In the genomic region with DNA sequence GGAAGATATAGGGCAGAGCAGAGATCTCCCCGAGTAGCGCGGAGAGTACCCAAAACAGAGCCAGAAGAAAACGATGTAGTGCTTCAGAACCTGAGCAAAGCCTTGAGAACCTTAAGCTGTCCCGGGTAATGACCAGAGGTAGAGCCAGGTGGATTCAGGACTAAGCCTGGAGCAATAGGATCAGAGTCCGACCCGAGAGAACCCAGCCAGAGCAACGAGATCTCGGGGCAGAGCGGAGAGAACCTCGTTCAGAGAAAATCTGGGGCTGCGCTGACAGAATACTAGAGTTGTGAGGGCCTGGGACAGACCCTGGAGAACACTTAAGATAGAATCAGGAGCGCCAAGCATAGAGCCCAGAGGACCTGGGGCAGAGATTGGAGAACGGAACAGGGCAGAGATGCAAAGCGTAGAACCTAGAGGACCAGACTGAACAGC, we compare ENCODE assay signal across 8 mouse cellular contexts. TPM values are rescaled to one million over a fixed set of nuclear protein-coding genes. Genes with fewer than 3 reads are reported as not detected.
DNase-seq lines count a peak whose midpoint lies in the region; ATAC-seq lines count a peak whose summit lies in the region.

No protein-coding gene starts in this region.

- H3K4me2 ChIP-seq in kidney, embryonic 16.5 days (replicated peaks; ENCODE audit: low read depth, low read length): peak overlapping the region; percentile 92
- H3K4me2 ChIP-seq in embryonic facial prominence, embryonic 12.5 days (replicated peaks): peak overlapping the region; percentile 84
- peak overlapping the region; percentile 73 for H3K4me2 ChIP-seq in heart, embryonic 16.5 days (ENCODE audit: low read depth, low read length)
- peak overlapping the region; percentile 95 for H3K4me2 ChIP-seq in limb, embryonic 15.5 days

- no peak overlapping the region for H3K27ac ChIP-seq in kidney, embryonic 16.5 days (ENCODE audit: low read length)
- H3K27ac ChIP-seq in embryonic facial prominence, embryonic 12.5 days: no peak overlapping the region
- no peak overlapping the region; the same call in 1 of the 2 replicates for H3K27ac ChIP-seq in heart, embryonic 16.5 days (ENCODE audit: low read length)
- H3K27ac ChIP-seq in limb, embryonic 15.5 days: no peak overlapping the region; the same call in 1 of the 2 replicates

- peak overlapping the region; percentile 63 for H3K4me3 ChIP-seq in kidney, embryonic 16.5 days (ENCODE audit: low read length)
- peak overlapping the region; percentile 62 for H3K4me3 ChIP-seq in embryonic facial prominence, embryonic 12.5 days
- H3K4me3 ChIP-seq in heart, embryonic 16.5 days (ENCODE audit: low read length): peak overlapping the region; percentile 62
- peak overlapping the region; percentile 74 for H3K4me3 ChIP-seq in limb, embryonic 15.5 days

- 0 out of 2 replicates have a peak, but pooled peaks have one; percentile 1 for ATAC-seq in kidney, embryonic 16.5 days (ENCODE audit: low FRiP score, low TSS enrichment)
- no peak for ATAC-seq in embryonic facial prominence, embryonic 12.5 days (ENCODE audit: insufficient number of reproducible peaks, insufficient read depth, low FRiP score, low TSS enrichment)
- ATAC-seq in heart, embryonic 16.5 days (replicated peaks; ENCODE audit: extremely low read depth, insufficient read depth, low FRiP score): no peak
- 0 out of 2 replicates have a peak, but pooled peaks have one; percentile 8 for ATAC-seq in limb, embryonic 15.5 days (ENCODE audit: insufficient number of reproducible peaks, low FRiP score, low TSS enrichment, low read depth)
- no peak for ATAC-seq in granulocyte monocyte progenitor cell, adult 5-6 weeks (replicated peaks; ENCODE audit: poor library complexity, severe bottlenecking)

- H3K9me3 ChIP-seq in kidney, embryonic 16.5 days (ENCODE audit: low read length): no peaks in the 10 kb centered on the region
- no peaks in the 10 kb centered on the region for H3K9me3 ChIP-seq in embryonic facial prominence, embryonic 12.5 days
- H3K9me3 ChIP-seq in heart, embryonic 16.5 days (replicated peaks; ENCODE audit: control insufficient read depth, low read length): peaks cover 2% of the 10 kb centered on the region; the same call in 1 of the 2 replicates
- H3K9me3 ChIP-seq in limb, embryonic 15.5 days: no peaks in the 10 kb centered on the region

- 3% methylated on average over 15 of the region's 15 CpGs for WGBS in kidney, embryonic 16.5 days
- 3% methylated on average over 15 of the region's 15 CpGs for WGBS in embryonic facial prominence, embryonic 12.5 days
- WGBS in heart, embryonic 16.5 days: 2% methylated on average over 15 of the region's 15 CpGs
- WGBS in limb, embryonic 15.5 days: 3% methylated on average over 15 of the region's 15 CpGs

- peak overlapping the region; percentile 68 for H3K9ac ChIP-seq in kidney, embryonic 16.5 days (replicated peaks; ENCODE audit: low read length)
- peak overlapping the region; percentile 78 for H3K9ac ChIP-seq in embryonic facial prominence, embryonic 12.5 days
- peak overlapping the region; percentile 71 for H3K9ac ChIP-seq in heart, embryonic 16.5 days (ENCODE audit: low read length)
- H3K9ac ChIP-seq in limb, embryonic 15.5 days: peak overlapping the region; percentile 54; the same call in 1 of the 2 replicates

- peaks cover 24% of the 10 kb centered on the region for H3K4me1 ChIP-seq in kidney, embryonic 16.5 days (ENCODE audit: insufficient read depth, low read length)
- H3K4me1 ChIP-seq in embryonic facial prominence, embryonic 12.5 days: peaks cover 26% of the 10 kb centered on the region; the same call in 1 of the 2 replicates
- H3K4me1 ChIP-seq in heart, embryonic 16.5 days (ENCODE audit: control insufficient read depth, insufficient read depth, low read length): peaks cover 15% of the 10 kb centered on the region
- peaks cover 35% of the 10 kb centered on the region for H3K4me1 ChIP-seq in limb, embryonic 15.5 days

- no peak for DNase-seq in kidney, adult 11 months
- DNase-seq in retina, embryonic 14.5 days (ENCODE audit: low spot score): peak; percentile 21
- no peak for DNase-seq in testis, postnatal 10 days (ENCODE audit: low spot score)

- peaks cover 25% of the 10 kb centered on the region for H3K27me3 ChIP-seq in kidney, embryonic 16.5 days (ENCODE audit: insufficient read depth, low read length)
- peaks cover 49% of the 10 kb centered on the region for H3K27me3 ChIP-seq in embryonic facial prominence, embryonic 12.5 days
- H3K27me3 ChIP-seq in heart, embryonic 16.5 days (ENCODE audit: control insufficient read depth, insufficient read depth, low read length): 0 out of 2 replicates have a peak, but pooled peaks cover 3% of the 10 kb centered on the region
- H3K27me3 ChIP-seq in limb, embryonic 15.5 days: peaks cover 31% of the 10 kb centered on the region

- no peaks in the 10 kb centered on the region for H3K36me3 ChIP-seq in kidney, embryonic 16.5 days (ENCODE audit: insufficient read depth, low read length)
- H3K36me3 ChIP-seq in embryonic facial prominence, embryonic 12.5 days: no peaks in the 10 kb centered on the region
- no peaks in the 10 kb centered on the region for H3K36me3 ChIP-seq in heart, embryonic 16.5 days (ENCODE audit: control insufficient read depth, insufficient read depth)
- H3K36me3 ChIP-seq in limb, embryonic 15.5 days: no peaks in the 10 kb centered on the region

RNA-seq across cellular contexts. Expression of a gene that starts 0.9 kb away (rescaled TPM):
- 1.4 and 1.8 TPM in 2 replicates for polyA plus RNA-seq in kidney, embryonic 16.5 days (2015; fragmentation: Nextera tagmentation; extraction: Ambion mirVana)
- polyA plus RNA-seq in embryonic facial prominence, embryonic 12.5 days (2016; fragmentation: Nextera tagmentation; extraction: Ambion mirVana): 2.7 and 3.2 TPM in 2 replicates
- 1.7 and 3.3 TPM in 2 replicates for polyA plus RNA-seq in heart, embryonic 16.5 days (2015; fragmentation: Nextera tagmentation; extraction: Ambion mirVana)
- 1.1 and 1.3 TPM in 2 replicates for polyA plus RNA-seq in limb, embryonic 15.5 days (2015; fragmentation: Nextera tagmentation; extraction: Ambion mirVana)
- not detected in 2 replicates for total RNA-seq in granulocyte monocyte progenitor cell, adult 5-6 weeks (2014; fragmentation: Nextera tagmentation)
- total RNA-seq in granulocyte monocyte progenitor cell, adult 5-6 weeks (2017): not detected in 2 replicates

Comparison
In these comparisons a context has a peak if more than half of its experiments do, and no peak if none do; other contexts are left out.
1. ATAC-seq: peak in kidney, embryonic 16.5 days (single experiment) and limb, embryonic 15.5 days (single experiment); none in embryonic facial prominence, embryonic 12.5 days (single experiment), heart, embryonic 16.5 days (single experiment) and granulocyte monocyte progenitor cell, adult 5-6 weeks (single experiment).
2. Peak in every context shown above with its lines, with median percentiles within 50 percentile points of each other: H3K4me2 ChIP-seq, H3K4me3 ChIP-seq and H3K9ac ChIP-seq.